Mouse (Mus musculus) embryonic fibroblast, embryonic 13.5 days (primary cell): ENCODE data around the gene 1700022I11Rik. TPM values are rescaled to one million over a fixed set of nuclear protein-coding genes. Genes with fewer than 3 reads are reported as not detected.
A peak's percentile ranks its signal among the peaks of the same experiment; 100 is the strongest.
"Not testable (repeated sequence)": the region's sequence is repeated elsewhere in the genome, so short reads cannot be mapped to it uniquely, and the experiment has no call there.

Experiments
- H3K27ac ChIP-seq: 2 replicates; pipeline ENCODE4 v1.5.1; 2012; ENCODE audit warnings: low read length, control low read depth, inconsistent platforms; ENCODE audit not compliant: insufficient read depth
- H3K4me1 ChIP-seq: 2 replicates; pipeline ENCODE4 v1.6.1; 2011; ENCODE audit warnings: low read length; ENCODE audit not compliant: control insufficient read depth, insufficient read depth
- H3K4me3 ChIP-seq: 2 replicates; pipeline ENCODE4 v1.5.1; 2011; ENCODE audit warnings: mild to moderate bottlenecking, control low read depth, low read length; ENCODE audit not compliant: insufficient read depth
- CTCF ChIP-seq: IDR thresholded peaks from 2 replicates; pipeline ENCODE4 v1.5.1; 2011; ENCODE audit warnings: mild to moderate bottlenecking, control low read depth, low read length, moderate library complexity, borderline replicate concordance; ENCODE audit not compliant: insufficient read depth
- POLR2A ChIP-seq: IDR thresholded peaks from 2 replicates; pipeline ENCODE4 v1.6.1; 2011; ENCODE audit warnings: low read depth, mild to moderate bottlenecking, control low read depth, low read length, moderate library complexity
- polyA plus RNA-seq: library from polyadenylated mRNA; stranded (reverse); fragments of >200 nt; gene quantifications from 2 replicates; pipeline ENCODE4 v1.2.4, GENCODE M21; 2011; ENCODE audit warnings: low read depth; ENCODE audit not compliant: missing spikeins, insufficient read length

Gene 1700022I11Rik
- polyA plus RNA-seq, 1 experiment, result not detected

- Histone ChIP-seq H3K4me3 (peak overlapping the region; percentile 95), H3K27ac (peak overlapping the region; percentile 93), H3K4me1 (no peaks in the 10 kb centered on the region; the same call in 1 of the 2 replicates)
- 0 out of 2 replicates have a peak, but pooled peaks have one; percentile 34 for TF ChIP-seq POLR2A
- 0 out of 2 replicates have a peak, but pooled peaks have one; percentile 6 for TF ChIP-seq CTCF
Measured at GRCm38 (mm10) chr4:42999451-43000140, 30.2 kb downstream of the 1700022I11Rik start.

DNA sequence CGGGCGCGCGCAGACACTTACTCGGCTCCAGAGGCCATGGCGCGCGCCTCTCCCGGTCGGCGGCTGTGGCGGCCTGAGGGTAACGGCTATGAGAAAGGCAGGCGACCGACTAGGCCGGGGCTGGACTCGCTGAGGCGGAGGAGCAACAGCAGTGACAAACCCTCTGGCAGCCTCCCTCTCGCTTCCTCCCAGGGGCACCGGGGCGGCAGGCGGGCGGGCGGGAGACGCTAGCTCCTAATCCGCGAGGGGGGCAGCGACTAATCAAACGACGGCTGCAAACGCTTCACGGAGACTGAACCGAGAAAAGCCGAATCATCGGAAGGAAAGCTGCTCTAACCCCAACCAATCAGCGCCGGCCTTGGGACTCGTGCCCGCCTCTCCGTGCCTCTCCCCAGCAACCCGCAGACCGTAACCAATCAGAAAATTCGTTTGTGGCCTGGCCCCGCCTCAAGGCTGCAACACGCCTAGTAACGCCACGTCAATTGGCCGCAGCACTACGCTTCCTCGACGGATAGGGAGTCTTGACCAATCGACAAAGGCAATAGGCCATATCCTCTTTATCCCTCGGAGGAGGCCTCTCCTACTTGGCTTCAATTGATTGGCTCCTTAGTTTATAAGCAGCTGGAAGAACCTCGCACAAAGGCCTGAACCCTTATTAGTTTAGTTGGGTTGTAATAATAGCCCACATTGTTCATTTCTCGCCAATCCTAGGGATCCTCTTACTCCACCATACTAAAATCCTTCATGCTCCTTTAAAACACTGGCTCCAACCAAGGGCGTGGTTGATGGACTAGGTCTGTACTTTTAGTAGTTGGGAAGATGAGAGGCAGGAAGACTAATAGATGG is 31.0 kb downstream of the 1700022I11Rik start, which contains the start of gene Vcp:
Gene Vcp (minus strand): TSS at position 367 of the 846 bp plus-strand sequence.
- TF ChIP-seq POLR2A, result peak; percentile 67
- Histone ChIP-seq H3K4me3 (peak within 1 kb of the TSS; percentile 95), H3K27ac (peak within 1 kb of the TSS; percentile 93)
- H3K4me1 ChIP-seq, result not testable (repeated sequence)

- Histone ChIP-seq H3K4me1 (no peaks in the 10 kb centered on the region; the same call in 1 of the 2 replicates), H3K4me3 (no peak overlapping the region), H3K27ac (no peak overlapping the region)
- TF ChIP-seq POLR2A, result no peak
- TF ChIP-seq CTCF, result no peak
Measured at GRCm38 (mm10) chr4:43001272-43001671, 31.9 kb downstream of the 1700022I11Rik start.

GRCm38 (mm10) chr4:43002756-43003439 is 33.5 kb downstream of the 1700022I11Rik start:
- H3K4me3 ChIP-seq, result no peak overlapping the region
- TF ChIP-seq CTCF, result no peak
- no peak for TF ChIP-seq POLR2A
- no peak overlapping the region for H3K27ac ChIP-seq
- H3K4me1 ChIP-seq, result no peaks in the 10 kb centered on the region; the same call in 1 of the 2 replicates

GRCm38 (mm10) chr4:43004951-43005350 is 35.5 kb downstream of the 1700022I11Rik start:
- no peak for TF ChIP-seq POLR2A
- Histone ChIP-seq H3K4me3 (no peak overlapping the region), H3K27ac (no peak overlapping the region), H3K4me1 (no peaks in the 10 kb centered on the region)

DNA sequence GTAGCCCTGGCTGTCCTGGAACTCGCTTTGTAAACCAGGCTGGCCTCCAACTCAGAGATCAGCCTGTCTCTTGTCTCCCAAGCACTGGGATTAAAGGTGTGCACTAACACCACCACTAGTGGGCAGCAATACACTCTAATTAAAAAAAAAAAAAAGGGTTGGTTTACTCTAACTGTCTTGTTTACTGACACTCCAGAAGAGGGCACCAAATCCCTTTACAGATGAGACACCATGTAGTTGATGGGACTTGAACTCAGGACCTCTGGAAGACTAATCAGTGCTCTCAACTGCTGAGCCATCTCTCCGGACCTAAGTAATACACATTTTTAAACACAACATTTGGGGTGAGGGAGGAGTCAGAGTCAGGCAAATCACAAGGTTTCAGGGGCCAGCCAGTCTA is 36.4 kb downstream of the 1700022I11Rik start:
- no peaks in the 10 kb centered on the region for H3K4me1 ChIP-seq
- TF ChIP-seq POLR2A (no peak), CTCF (no peak)
- no peak overlapping the region for H3K27ac ChIP-seq
- H3K4me3 ChIP-seq, result no peak overlapping the region

GRCm38 (mm10) chr4:43010161-43011038 is 41.0 kb downstream of the 1700022I11Rik start, which contains the start of gene Fancg:
Gene Fancg (minus strand): TSS chr4:43010506.
- Histone ChIP-seq H3K27ac (no peak within 1 kb of the TSS), H3K4me3 (peak within 1 kb of the TSS; percentile 99)
- TF ChIP-seq CTCF (no peak), POLR2A (peak; percentile 47; the same call in 1 of the 2 replicates)

DNA sequence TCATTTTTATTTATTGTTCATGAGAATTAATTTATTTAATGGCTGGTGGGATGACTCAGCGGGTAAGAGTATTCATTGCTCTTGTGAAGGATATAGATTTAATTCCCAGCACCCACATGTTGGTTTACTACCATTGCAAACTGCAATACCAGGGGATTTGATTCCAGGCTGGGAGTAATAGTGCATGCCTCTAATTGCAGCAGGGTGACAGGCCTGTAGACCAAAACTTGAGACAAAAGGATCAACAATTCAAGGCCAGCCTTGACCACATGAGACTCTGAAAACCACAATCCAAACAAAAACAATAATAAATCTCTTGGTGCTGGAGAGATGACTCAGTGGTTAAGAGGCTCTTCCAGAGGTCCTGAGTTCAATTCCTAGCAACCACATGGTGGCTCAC is 42.7 kb downstream of the 1700022I11Rik start:
- no peak overlapping the region for H3K4me3 ChIP-seq

More at GRCm38 (mm10) chr4:43010161-43011038, 41.0 kb downstream of the 1700022I11Rik start, which contains the start of gene Fancg:
- peaks cover 2% of the 10 kb centered on the region; the same call in 1 of the 2 replicates for H3K4me1 ChIP-seq

More for the DNA sequence above, 42.7 kb downstream of the 1700022I11Rik start:
- H3K4me1 ChIP-seq, result peaks cover 2% of the 10 kb centered on the region; the same call in 1 of the 2 replicates
- no peak overlapping the region for H3K27ac ChIP-seq
- TF ChIP-seq CTCF (no peak), POLR2A (no peak)
